Mouse (Mus musculus) testis, postnatal 14 days (tissue): ENCODE results near the gene Wipf2.
"Not testable (repeated sequence)": the region's sequence is repeated elsewhere in the genome, so short reads cannot be mapped to it uniquely, and the experiment has no call there.

ENCODE experiments used
- DNase-seq: peaks from one replicate; pipeline ENCODE4 v3.0.0; 2021; ENCODE audit warnings: low spot score

Gene Wipf2

DNA sequence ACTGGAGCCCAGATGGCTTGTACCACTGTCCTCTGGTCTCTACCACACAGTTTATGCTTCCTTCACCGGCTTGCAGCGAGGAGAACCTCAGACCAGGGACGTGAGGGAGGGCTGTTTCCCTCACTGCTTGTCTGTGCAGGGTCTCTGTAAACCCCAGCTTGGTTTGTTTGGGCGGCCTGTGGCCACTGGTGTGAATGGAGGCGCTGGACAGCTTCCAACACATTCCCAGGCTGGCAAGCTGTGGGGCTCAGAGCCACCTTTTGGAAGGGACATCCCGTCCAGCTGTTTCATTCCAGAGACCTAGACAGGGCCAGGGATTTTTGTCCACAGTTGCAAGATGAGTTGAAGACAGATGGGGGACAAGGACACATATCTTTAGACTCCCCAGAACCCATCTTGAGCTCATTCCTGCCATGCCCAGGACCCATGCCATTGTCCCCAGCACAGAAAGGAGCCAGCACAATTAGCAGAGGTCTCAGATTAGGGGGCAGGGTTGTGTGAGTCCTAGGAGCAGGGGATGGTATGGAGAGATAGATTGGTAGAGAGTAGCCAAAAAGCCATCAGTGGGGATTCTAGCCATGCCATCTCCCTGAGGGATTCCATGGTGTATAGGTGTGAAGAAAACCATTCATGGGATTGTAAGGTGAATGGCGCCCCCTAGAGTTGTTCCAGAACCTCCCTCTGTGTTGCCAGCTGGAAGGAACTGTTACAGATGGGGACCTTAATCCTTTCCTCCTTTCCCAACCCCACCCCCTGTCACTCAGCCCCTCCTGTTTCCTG is 68.3 kb downstream of the Wipf2 start:
- no peak for DNase-seq

DNA sequence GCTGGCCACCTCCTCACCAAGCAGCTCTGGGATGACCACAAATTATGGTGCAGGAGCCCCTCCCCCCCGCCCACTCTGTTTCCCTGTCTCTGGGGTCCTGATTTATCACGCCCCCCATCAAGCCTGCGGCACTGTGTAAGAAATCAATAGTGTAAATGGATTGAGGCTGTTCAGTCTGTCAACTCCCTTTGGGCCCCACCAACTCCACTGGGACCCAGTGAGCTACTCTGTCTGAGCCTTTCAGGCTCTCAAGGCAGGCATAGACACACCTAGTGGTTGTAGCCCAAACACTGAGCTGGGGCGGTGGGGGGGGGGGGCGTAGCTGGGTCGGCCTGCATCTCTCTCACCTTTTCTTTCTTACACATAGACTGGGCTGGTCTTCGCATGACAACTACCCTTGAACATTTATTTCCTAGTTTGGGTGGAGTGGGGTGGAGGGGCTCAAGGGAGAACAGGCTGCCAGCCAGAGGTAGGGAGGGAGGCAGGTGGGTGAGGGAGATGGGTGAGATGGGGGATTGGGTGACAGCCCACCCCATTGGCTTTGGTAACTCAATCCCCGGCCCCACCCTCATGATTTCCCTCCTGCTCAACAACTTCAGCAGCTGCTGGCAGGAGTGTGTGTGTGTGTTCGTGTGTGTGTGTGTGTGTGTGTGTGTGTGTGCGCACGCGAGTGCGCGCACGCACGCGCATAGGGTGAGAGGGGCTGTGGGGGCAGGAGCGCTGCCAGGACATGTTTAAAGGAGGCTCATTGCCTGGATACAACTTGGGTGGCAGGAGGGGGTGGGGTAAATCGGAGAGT is 69.1 kb downstream of the Wipf2 start:
- DNase-seq: no peak

GRCm38 (mm10) chr11:98933151-98933550 is 69.7 kb downstream of the Wipf2 start:
- no peak for DNase-seq

- not testable (repeated sequence) for DNase-seq
These were observed 70.4 kb downstream of the Wipf2 start for GRCm38 (mm10) chr11:98933847-98934246.

- no peak for DNase-seq
These were observed 70.9 kb downstream of the Wipf2 start for GRCm38 (mm10) chr11:98934367-98934766.

- DNase-seq: no peak
These were observed 71.7 kb downstream of the Wipf2 start for GRCm38 (mm10) chr11:98935123-98935522.

GRCm38 (mm10) chr11:98936170-98936569 is 72.7 kb downstream of the Wipf2 start:
- DNase-seq: peak; percentile 43

DNA sequence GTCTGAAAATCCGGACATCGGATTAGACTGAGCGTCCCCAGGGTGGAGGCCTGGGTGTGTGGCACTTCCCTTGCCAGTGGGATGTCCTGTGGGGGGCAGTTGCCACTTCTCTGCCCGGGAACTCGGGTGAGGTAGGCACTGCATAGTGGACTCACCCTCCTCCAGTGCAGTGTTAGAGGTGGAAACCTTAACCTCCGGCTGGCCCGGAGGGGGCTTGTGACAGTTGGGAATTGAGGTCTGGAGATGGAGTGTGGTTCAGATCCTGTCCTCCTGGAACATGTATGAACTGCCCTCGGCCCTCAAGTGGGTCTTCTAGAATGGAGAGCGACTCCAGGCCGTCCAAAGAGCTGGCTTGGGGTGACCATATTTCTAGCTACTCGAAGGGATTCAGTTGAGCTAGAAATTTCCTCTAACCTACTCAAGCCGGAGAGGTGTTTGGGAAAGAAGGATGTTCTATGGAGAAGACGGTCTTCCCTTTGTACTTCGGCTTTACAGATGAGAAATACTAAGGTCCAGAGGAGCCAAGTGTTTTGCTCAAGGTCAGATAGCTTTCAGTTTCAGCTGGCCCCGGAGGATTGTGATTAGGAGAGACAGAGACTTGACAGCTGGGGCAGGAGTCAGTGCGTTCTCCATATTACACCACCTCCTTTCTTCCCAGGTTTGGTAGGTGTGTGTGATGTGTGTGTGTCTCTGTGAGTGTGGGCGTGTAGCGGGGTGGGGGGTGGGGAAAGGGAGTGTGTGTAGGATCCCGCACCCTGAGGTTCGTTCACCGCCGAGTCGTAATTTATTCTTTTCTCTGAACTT is 73.4 kb downstream of the Wipf2 start:
- peak; percentile 34 for DNase-seq

- DNase-seq: peak; percentile 90
These were observed 74.0 kb downstream of the Wipf2 start for GRCm38 (mm10) chr11:98937410-98937913.

DNA sequence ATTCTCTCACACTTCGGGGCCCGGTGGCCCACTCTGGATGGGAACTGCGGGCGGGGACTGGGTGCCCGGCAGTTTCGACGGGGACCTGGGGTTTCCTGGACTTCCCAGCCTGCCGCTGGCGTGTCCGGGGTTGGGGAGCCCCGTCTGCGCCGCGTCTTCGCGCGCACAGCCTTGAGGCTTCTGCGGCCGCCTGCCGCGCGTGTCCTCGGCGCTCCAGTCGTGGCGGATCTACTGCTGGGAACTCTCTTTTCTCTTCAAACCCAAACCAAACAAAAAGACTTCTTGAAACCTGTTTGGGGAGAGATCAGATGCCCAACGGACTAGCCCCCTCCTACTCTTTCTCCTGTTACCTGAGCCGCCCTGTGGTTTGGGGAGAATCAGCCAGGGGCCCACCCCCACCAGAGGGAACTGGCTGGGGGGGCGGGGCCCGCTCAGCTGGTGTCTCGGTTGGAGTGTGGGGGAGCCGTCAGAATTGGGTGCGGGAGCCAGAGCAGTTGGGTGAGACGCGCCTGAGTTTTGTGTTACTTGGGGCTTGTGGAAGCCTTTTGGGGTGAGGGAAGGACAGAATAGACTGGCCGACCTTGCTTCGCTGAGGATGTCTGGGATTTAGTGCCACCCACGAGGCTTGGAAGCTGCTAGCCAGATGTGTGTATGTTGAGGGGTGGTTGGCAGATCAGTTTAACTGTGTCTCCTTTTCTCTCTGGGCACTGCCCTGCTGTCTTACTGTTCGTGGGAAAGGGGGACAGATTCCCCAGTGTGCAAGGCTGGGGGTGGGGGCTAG is 74.7 kb downstream of the Wipf2 start:
- DNase-seq: no peak

GRCm38 (mm10) chr11:98938701-98939083 is 75.3 kb downstream of the Wipf2 start:
- DNase-seq: no peak

DNA sequence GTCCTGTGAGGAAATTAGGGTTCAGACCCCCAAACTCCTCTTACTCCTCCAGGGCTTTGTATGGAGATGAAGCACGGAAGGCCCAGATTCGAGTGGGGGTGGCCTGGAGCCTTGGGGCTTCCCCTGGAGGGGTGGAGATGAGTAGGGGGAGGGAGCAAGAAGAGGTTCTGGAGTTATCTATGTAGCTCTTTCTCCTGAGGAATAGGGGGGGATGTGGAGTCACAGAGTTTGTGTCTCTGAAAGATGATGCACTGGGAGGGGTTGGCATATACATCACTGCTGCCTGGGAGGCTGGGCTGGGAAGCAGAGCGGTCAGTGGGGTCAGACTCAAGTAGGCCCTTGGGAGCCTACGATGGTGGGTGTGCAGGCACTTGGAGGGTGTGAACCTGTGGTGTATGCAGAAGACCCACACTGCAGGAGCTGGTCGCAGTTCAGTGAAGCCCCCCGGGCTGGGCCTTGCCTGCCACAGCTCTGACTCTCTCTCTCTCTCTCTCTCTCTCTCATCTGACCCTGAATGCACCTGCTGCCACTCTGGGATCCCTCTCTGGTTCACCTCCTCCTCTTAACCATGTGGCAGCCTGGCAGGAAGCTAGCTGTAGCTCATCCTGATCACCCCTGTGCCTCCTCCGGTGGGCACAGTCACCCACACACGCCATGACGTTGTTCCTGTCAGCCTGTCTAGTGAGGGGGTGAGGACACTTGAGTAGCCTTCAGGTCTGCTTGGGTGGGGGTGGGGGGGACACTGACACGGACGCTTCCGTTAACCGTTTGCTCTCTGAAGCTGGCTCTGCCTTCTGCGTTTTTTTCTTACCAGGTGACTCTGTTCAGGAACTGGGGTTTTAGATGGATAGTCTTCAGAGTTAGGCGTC is 75.9 kb downstream of the Wipf2 start:
- no peak for DNase-seq

GRCm38 (mm10) chr11:98939953-98940641 is 76.7 kb downstream of the Wipf2 start:
- peak; percentile 25 for DNase-seq

GRCm38 (mm10) chr11:98940776-98941175 is 77.3 kb downstream of the Wipf2 start:
- no peak for DNase-seq

DNA sequence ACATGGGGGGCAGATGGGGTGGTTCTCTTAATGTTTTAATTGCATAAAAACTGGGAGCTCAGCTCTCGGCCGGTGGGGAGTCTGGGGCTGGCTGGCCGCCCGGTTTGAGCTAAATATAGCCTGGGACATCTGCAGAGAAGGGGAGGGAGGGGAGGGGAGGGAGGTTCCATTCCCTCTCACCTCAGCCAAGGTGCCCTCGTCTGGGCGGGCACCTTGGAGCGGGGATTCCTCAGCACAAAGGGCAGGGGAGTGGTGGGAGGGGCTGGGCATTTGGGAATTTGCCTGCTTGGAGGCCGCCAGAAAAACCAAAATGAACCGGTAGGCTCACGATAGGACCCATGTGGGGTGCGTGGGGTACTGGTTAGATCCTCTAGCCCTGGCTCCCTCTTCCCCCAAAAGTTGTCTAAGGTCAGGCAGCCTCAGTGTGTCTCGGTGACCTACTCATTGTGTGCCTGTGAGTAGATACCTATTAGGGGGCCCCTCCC is 77.9 kb downstream of the Wipf2 start:
- peak; percentile 56 for DNase-seq

GRCm38 (mm10) chr11:98941826-98942550 is 78.5 kb downstream of the Wipf2 start:
- DNase-seq: peak; percentile 80

- DNase-seq: peak; percentile 39
These were observed 79.1 kb downstream of the Wipf2 start for GRCm38 (mm10) chr11:98942555-98942922.

DNA sequence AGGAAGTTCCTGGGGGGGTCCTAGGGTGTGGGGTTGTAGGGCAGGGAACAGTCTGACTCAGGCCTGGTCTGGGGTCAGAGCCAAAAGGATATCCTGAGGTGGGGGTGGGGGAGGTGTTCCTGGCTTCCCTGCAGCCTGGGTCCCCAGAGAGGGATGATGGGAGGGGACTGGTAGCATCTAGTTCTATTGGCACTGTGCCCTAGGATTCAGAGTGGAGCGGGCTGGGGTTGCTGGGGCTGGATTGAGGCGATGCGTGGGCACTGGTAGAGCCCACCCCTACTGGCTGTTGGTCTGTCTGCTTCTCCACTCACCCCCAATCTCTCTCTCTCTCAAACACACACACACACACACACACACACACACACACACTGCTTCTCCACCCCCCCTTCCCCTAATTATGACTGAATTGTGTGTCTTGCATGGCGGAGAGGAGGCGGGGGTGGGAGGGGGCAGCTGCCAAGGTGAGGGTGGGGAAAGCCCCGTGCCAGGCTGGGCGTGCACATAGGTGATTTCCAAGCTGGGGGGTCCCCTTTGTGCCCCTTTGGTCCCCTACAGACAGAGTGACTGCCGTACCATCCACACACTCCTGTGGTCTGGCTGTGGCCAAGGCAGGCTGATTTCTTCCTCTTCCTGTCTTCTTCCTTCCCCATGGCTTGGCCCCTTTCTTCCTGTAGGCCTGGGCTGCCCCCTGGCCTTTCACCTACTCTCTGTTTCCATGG is 79.6 kb downstream of the Wipf2 start:
- peak; percentile 42 for DNase-seq
